Mouse (Mus musculus): ENCODE data around the gene Osm.

- TF ChIP-seq CTCF (IDR thresholded peaks at IDR 0.05; ENCODE audit: low read depth) (no peak), EP300 (IDR thresholded peaks at IDR 0.05; ENCODE audit: low read depth) (no peak)
These were observed 49.5 kb upstream of the Osm start, which contains the start of gene Tbc1d10a for GRCm38 (mm10) chr11:4186486-4187317.

Data from liver, embryonic 14.5 days (tissue).